In genomic region chr3:105165355-105165754, GRCm38 (mm10) we compare ENCODE assay signal across 9 mouse cellular contexts.
DNase-seq lines count a peak whose midpoint lies in the region; ATAC-seq and TF ChIP-seq lines count a peak whose summit lies in the region.
"Had no signal": no experiment of that assay in that cellular context is flagged by ENCODE, and none has a peak within 500 bp of the region (broad histone marks: within the 10 kb centered on the region; RNA-seq: fewer than 3 reads in every experiment).

No protein-coding gene starts in this region.

- 35% methylated on average over 2 of the region's 2 CpGs for WGBS in small intestine, adult 2 months

- peak; percentile 46 for TF ChIP-seq CTCF in ES-Bruce4 (IDR thresholded peaks at IDR 0.05; ENCODE audit: low read depth, low read length)
- TF ChIP-seq CTCF in cortical plate, adult 2 months (IDR thresholded peaks at IDR 0.05; ENCODE audit: extremely low read depth, insufficient read depth, low read length): peak; percentile 66
- TF ChIP-seq CTCF in small intestine, adult 2 months (IDR thresholded peaks at IDR 0.05; ENCODE audit: extremely low read depth, insufficient read length, insufficient replicate concordance, low read depth, low read length): peak; percentile 70; the same call in 1 of the 2 replicates

- no peak overlapping the region for H3K27ac ChIP-seq in ES-Bruce4 (ENCODE audit: insufficient read depth, low read length)
- no peak overlapping the region for H3K27ac ChIP-seq in cortical plate, adult 2 months (ENCODE audit: insufficient read depth, low read length)
- H3K27ac ChIP-seq in small intestine, adult 2 months (ENCODE audit: insufficient read depth, low read depth, low read length): no peak overlapping the region
- H3K27ac ChIP-seq: lung, embryonic 15.5 days had no signal

- H3K4me3 ChIP-seq in ES-Bruce4 (ENCODE audit: low read depth, low read length): no peak overlapping the region
- H3K4me3 ChIP-seq in cortical plate, adult 2 months (ENCODE audit: insufficient read depth, low read length): no peak overlapping the region
- no peak overlapping the region for H3K4me3 ChIP-seq in small intestine, adult 2 months (ENCODE audit: low read depth, low read length)
- H3K4me3 ChIP-seq: lung, embryonic 15.5 days had no signal

- peak; percentile 56 to 85 for DNase-seq in adrenal gland, adult (ENCODE audit: inconsistent age in 2 of 2, low spot score in 1 of 2)
- DNase-seq in layer of hippocampus, adult 8-10 months (ENCODE audit: low spot score in 2 of 2): peak; percentile 47 to 77
- peak; percentile 84 for DNase-seq in lung, postnatal 10 days

- H3K9me3 ChIP-seq in ES-Bruce4 (replicated peaks; ENCODE audit: control insufficient read depth, insufficient read depth, low read length, poor library complexity, severe bottlenecking): no peaks in the 10 kb centered on the region
- H3K9me3 ChIP-seq: lung, embryonic 15.5 days had no signal

- no peaks in the 10 kb centered on the region for H3K36me3 ChIP-seq in ES-Bruce4 (ENCODE audit: control insufficient read depth, insufficient read depth, low read length, poor library complexity, severe bottlenecking)
- H3K36me3 ChIP-seq in small intestine, adult 2 months (ENCODE audit: control insufficient read depth, insufficient read depth, low read length): no peaks in the 10 kb centered on the region
- H3K36me3 ChIP-seq: lung, embryonic 15.5 days had no signal

- TF ChIP-seq EP300 in ES-Bruce4 (IDR thresholded peaks at IDR 0.05; ENCODE audit: insufficient read depth, low read depth, low read length): no peak

- peak; percentile 59 for ATAC-seq in granulocyte monocyte progenitor cell, adult 5-6 weeks (replicated peaks; ENCODE audit: poor library complexity, severe bottlenecking)
- ATAC-seq in erythroid progenitor cell, adult 5-6 weeks (replicated peaks; ENCODE audit: low FRiP score, poor library complexity, severe bottlenecking): no peak

- H3K27me3 ChIP-seq in ES-Bruce4 (ENCODE audit: control insufficient read depth, insufficient read depth, low read length, poor library complexity, severe bottlenecking): no peaks in the 10 kb centered on the region; the same call in 1 of the 2 replicates
- no peaks in the 10 kb centered on the region for H3K27me3 ChIP-seq in small intestine, adult 2 months (ENCODE audit: control insufficient read depth, insufficient read depth, low read length)
- H3K27me3 ChIP-seq: lung, embryonic 15.5 days had no signal

- H3K4me1 ChIP-seq in ES-Bruce4 (ENCODE audit: control insufficient read depth, insufficient read depth, low read length): no peaks in the 10 kb centered on the region
- no peaks in the 10 kb centered on the region for H3K4me1 ChIP-seq in cortical plate, adult 2 months (ENCODE audit: control insufficient read depth, insufficient read depth, low read length)
- no peaks in the 10 kb centered on the region for H3K4me1 ChIP-seq in small intestine, adult 2 months (ENCODE audit: control insufficient read depth, insufficient read depth, insufficient read length, low read length)
- H3K4me1 ChIP-seq: lung, embryonic 15.5 days had no signal

- TF ChIP-seq POLR2A in ES-Bruce4 (IDR thresholded peaks at IDR 0.05; ENCODE audit: insufficient read depth, low read length): no peak
- TF ChIP-seq POLR2A in cortical plate, adult 2 months (IDR thresholded peaks at IDR 0.05; ENCODE audit: extremely low read depth, insufficient read depth, low read length): no peak
- TF ChIP-seq POLR2A in small intestine, adult 2 months (IDR thresholded peaks at IDR 0.05; ENCODE audit: low read depth, low read length): no peak

- no peak overlapping the region for H3K9ac ChIP-seq in ES-Bruce4 (ENCODE audit: low read depth, poor library complexity, severe bottlenecking)
- H3K9ac ChIP-seq: lung, embryonic 15.5 days had no signal
